Mouse (Mus musculus) urinary bladder, postnatal 14 days (tissue): ENCODE measurements around the gene Mfap1a.
"Not testable (repeated sequence)": the region's sequence is repeated elsewhere in the genome, so short reads cannot be mapped to it uniquely, and the experiment has no call there.

Experiments
- DNase-seq: peaks from one replicate; pipeline ENCODE4 v3.0.0; 2021; ENCODE audit warnings: low spot score

Mfap1a gene

GRCm38 (mm10) chr2:121505942-121506882 is at the start of gene Mfap1a, which contains the start of gene Wdr76:
TSS of gene Mfap1a (minus strand) at chr2:121506665.
TSS of gene Wdr76 (plus strand) at chr2:121506723.
- peak; percentile 84 for DNase-seq

GRCm38 (mm10) chr2:121551271-121551670 is 44.8 kb upstream of the Mfap1a start:
- DNase-seq = no peak

DNA sequence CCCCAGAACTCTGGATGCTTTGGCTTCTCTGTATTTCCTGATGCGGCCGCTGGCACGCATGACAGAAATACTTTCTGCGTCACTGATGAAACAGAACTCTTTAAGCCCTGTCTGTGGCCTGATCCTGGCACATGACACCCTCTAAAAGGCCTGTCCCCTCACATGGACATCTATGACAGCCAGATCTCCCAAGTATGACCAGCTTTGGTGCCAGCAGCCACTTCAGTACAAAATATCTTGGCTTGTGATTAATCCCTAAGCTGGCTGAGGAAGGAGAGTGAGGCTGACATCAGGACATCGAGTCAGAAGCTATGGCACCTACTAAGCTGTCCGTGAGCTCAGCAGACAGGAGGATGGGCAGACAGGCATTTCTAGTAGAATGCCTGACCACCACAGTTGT is 43.2 kb upstream of the Mfap1a start:
- no peak for DNase-seq

GRCm38 (mm10) chr2:121544829-121545228 is 38.4 kb upstream of the Mfap1a start:
- DNase-seq = no peak

- no peak for DNase-seq
These were observed 18.6 kb upstream of the Mfap1a start for GRCm38 (mm10) chr2:121525056-121525455.

DNA sequence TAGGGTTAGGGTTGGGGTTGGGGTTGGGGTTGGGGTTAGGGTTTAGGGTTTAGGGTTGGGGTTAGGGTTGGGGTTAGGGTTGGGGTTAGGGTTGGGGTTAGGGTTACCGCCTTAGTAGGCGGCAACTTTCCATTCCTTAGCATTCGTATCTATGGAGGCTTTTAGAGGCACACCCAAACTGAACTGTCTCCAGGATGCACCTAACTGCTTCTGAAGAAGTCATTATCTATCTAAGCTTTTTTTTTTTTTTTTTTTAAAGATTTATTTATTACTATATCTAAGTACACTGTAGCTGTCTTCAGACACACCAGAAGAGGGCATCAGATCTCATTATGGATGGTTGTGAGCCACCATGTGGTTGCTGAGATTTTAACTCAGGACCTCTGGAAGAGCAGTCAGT is 16.4 kb upstream of the Mfap1a start:
- DNase-seq = not testable (repeated sequence)

- no peak for DNase-seq
These were observed 15.5 kb upstream of the Mfap1a start for GRCm38 (mm10) chr2:121522006-121522405.

DNA sequence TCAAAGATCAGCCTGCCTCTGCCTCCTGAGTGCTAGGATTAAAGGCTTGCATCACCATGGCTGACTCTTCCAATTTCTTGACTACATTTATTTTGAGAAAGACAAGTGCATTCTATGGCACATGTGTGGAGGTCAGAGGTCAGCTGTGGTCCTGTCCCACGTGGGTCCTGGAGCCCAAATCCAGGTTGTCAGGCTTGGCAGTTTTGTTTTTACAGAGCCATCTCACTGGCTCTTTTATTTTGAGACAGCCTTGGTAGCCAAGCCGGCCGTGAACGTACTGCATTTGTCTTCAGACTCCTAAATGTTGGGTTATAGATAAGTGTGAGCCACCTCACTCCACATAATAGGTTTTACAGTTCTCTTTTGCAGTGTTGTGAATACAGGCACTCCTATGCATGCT is 12.2 kb upstream of the Mfap1a start:
- DNase-seq = not testable (repeated sequence)

- no peak for DNase-seq
These were observed 11.6 kb upstream of the Mfap1a start for GRCm38 (mm10) chr2:121518106-121518505.

GRCm38 (mm10) chr2:121514211-121514610 is 7.7 kb upstream of the Mfap1a start:
- no peak for DNase-seq

- DNase-seq = not testable (repeated sequence)
These were observed 6.7 kb upstream of the Mfap1a start for GRCm38 (mm10) chr2:121512991-121513765.

- no peak for DNase-seq
These were observed 4.9 kb upstream of the Mfap1a start for GRCm38 (mm10) chr2:121511401-121511800.

GRCm38 (mm10) chr2:121509584-121509983 is 3.1 kb upstream of the Mfap1a start:
- peak; percentile 77 for DNase-seq

DNA sequence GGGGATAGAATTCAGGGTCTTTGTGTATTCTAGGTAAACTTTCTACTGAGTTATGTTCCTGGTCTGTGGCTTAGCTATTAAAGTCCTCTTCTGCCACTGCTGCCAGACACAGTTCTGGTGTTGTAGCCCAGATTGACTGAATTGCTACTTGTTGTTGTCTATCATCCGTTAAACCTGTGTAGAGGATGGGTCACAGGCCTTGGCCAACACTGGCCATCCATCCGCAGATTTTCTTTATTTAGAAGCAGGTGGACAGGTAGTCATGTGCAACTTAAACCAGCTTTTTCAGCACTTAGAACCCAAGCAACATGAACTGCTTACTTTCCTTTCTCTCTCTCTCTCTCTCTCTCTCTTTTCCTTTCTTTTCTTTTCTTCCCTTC is 1.5 kb upstream of the Mfap1a start:
- no peak for DNase-seq

- DNase-seq = no peak
These were observed 897 bp upstream of the Mfap1a start for GRCm38 (mm10) chr2:121507173-121507950.

GRCm38 (mm10) chr2:121501550-121501949 is 4.9 kb downstream of the Mfap1a start:
- DNase-seq = not testable (repeated sequence)

GRCm38 (mm10) chr2:121484403-121484802 is 22.1 kb downstream of the Mfap1a start:
- not testable (repeated sequence) for DNase-seq

DNA sequence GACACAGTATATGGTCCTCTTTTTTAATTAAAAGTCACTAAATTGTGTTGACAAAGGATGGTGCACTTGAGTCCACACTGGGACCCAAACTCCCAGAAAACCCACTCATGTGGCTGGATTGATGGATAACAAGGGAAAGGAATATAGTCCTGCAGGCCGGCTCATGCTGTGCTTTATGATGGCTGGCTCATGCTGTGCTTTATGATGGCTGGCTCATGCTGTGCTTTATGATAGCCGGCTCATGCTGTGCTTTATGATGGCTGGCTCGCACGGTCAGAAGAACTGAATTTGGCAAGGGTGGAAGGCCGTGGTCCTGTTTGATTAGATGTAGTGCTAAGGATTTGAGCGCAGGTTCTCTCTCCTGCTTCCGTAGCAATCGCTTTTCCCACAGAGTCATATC is 22.9 kb downstream of the Mfap1a start:
- no peak for DNase-seq

DNA sequence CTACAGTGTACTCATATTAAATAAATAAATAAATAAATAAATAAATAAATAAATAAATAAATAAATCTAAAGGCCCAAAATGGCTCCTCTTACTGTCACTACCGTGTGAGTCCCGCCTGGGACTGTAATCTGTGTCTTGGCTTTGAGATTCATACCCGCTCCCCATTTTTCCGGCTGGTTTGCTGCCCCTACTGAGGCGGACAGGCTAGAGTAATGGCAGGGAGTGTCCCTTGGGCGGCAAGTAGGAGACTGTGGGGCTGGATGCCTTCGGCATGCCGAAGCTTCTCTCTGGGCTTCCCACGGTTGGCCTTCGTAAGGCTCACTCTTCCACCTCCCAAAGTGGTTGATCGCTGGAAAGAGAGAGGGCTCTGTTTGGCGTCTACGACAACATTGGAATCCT is 25.5 kb downstream of the Mfap1a start:
- not testable (repeated sequence) for DNase-seq

DNA sequence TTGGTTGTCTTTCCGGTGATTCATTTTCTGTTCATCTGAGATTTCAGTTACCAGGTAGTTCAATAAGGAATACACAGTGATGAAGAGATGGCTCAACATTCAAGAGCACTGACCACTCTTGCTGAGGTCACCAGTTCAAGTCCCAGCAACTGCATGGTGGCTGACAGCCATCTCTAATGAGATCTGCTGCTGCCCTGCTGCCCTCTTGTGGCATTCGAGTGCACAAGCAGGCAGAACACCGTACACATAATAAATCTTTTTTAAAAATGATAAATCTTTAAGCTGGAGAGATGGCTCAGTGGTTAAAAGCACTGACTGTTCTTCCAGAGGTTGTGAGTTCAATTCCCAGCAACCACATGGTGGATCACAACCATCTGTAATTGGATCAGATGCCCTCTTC is 26.0 kb downstream of the Mfap1a start:
- no peak for DNase-seq

- no peak for DNase-seq
These were observed 28.8 kb downstream of the Mfap1a start for GRCm38 (mm10) chr2:121477491-121478266.
